Mouse (Mus musculus): Measurements from ENCODE around the gene Hykk. TPM values are rescaled to one million over a fixed set of nuclear protein-coding genes. Genes with fewer than 3 reads are reported as not detected.

Gene Hykk
- polyA plus RNA-seq (2016; fragmentation: Nextera tagmentation; extraction: Ambion mirVana): 4.3 and 5.0 TPM in 2 replicates

DNA sequence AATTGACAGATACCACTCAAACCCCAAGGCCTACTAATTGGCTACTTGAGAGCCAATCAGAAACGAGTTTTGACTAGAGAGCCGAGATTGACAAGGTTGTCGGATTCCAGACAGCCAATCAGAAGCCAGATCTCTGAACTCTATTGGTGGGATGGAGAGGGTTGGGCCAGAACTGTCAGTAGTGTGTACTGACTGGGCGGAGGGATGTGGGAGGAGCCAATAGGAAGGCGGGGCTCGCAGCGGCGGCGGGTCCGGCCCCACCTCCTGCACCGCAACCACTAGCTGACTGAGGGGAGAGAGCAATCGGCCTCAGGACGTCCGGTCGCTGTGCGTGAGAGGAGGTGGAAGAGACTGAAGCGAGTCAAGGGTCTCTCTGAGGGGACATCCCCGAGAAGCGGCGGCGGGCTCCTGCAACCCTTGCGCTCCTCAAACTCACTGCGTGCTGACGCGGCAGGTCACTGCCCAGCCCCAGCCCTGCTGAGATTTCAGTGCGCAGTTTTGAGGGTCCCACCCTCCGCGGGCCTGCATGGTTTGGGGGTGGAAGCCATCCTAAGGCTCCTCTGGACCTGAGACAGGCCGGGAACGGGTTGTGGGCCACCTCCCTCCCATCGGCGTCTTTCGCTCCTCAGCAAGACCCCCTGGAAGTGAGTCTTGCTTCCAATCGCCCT is at the start of gene Hykk:
Hykk (plus strand) TSS at position 274 of the 668 bp plus-strand sequence.
- peak within 1 kb of the TSS; percentile 77 for H3K4me3 ChIP-seq
- WGBS: under 1% methylated on average over 34 of the region's 34 CpGs
- H3K4me1 ChIP-seq: peaks cover 15% of the 10 kb centered on the region
- H3K27ac ChIP-seq: peak within 1 kb of the TSS; percentile 80
- peak; percentile 90 for DNase-seq (ENCODE audit: extremely low spot score, low spot score)
- H3K27me3 ChIP-seq (ENCODE audit: poor library complexity, severe bottlenecking): no peaks in the 10 kb centered on the region
- H3K36me3 ChIP-seq (replicated peaks): peaks cover 5% of the 10 kb centered on the region
- H3K9me3 ChIP-seq: no peaks in the 10 kb centered on the region

DNA sequence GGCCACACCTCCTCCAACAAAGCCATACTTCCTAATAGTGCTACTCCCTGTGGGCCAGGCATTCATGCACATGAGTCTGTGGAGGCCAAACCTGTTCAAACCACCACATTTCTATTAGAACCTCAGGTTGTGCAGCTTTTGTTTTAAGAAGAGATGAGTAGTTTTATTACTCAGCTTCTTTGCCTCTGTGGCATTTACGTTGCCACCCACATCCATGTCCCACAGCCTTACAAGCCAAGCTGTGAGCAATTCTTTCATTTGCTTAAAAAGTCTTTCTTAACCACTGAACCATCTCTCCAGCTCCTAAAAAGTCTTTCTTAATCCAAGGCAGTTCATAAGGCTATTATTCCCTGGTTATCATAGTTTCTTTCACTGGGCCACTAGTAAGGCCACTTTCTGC is 38.3 kb upstream of the Hykk start:
- H3K4me3 ChIP-seq: no peak overlapping the region
- no peak for DNase-seq (ENCODE audit: extremely low spot score, low spot score)
- peaks cover 92% of the 10 kb centered on the region for H3K36me3 ChIP-seq (replicated peaks)
- WGBS: 95% methylated on average over 1 of the region's 1 CpGs
- H3K27me3 ChIP-seq (ENCODE audit: poor library complexity, severe bottlenecking): no peaks in the 10 kb centered on the region
- no peak overlapping the region for H3K27ac ChIP-seq
- H3K9me3 ChIP-seq: no peaks in the 10 kb centered on the region
- H3K4me1 ChIP-seq: no peaks in the 10 kb centered on the region

DNA sequence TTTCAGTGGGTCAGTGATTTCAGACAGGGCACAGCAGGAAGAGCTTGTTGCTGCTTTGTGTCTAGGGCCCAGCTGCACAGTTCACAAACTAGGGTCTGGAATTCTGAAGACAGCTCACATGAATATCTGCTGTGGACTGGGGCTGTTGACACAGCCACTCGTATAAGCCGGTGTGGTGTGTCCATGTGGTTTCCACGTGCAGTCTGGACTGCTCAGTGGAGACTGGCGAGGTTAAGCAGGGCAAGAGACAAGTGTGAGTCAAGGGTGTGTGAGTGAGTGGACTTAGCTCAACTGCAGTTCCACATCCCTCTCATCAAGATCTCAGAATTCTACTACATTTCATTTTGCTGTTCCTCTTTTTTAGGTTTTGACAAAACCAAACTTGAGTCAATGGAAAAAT is 25.0 kb upstream of the Hykk start:
- no peak overlapping the region for H3K27ac ChIP-seq
- peaks cover 96% of the 10 kb centered on the region for H3K36me3 ChIP-seq (replicated peaks)
- 89% methylated on average over 4 of the region's 4 CpGs for WGBS
- no peak overlapping the region for H3K4me3 ChIP-seq
- H3K27me3 ChIP-seq (ENCODE audit: poor library complexity, severe bottlenecking): no peaks in the 10 kb centered on the region
- H3K4me1 ChIP-seq: no peaks in the 10 kb centered on the region
- no peak for DNase-seq (ENCODE audit: extremely low spot score, low spot score)
- no peaks in the 10 kb centered on the region for H3K9me3 ChIP-seq

DNA sequence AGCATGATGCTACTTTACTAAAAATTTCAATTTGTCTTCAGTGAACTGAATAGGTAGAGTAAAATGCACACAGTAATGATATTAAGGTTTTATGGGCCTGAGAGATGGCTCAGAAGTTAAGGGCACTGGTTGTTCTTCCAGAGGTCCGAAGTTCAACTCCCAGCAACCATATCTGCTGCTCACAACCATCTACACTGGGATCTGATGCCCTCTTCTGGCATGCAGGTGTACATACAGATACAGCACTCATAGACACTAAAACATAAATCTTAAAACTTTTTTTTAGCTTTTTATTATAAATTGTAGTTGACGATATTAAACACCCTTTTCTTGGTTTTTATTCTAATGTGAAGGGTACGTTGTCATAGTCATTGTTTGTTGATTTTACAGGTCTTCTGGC is 20.0 kb upstream of the Hykk start:
- Histone ChIP-seq H3K27ac (no peak overlapping the region), H3K36me3 (replicated peaks) (peaks cover 97% of the 10 kb centered on the region), H3K27me3 (ENCODE audit: poor library complexity, severe bottlenecking) (no peaks in the 10 kb centered on the region), H3K9me3 (no peaks in the 10 kb centered on the region), H3K4me1 (no peaks in the 10 kb centered on the region), H3K4me3 (no peak overlapping the region)
- no peak for DNase-seq (ENCODE audit: extremely low spot score, low spot score)
- WGBS: 96% methylated on average over 3 of the region's 3 CpGs

DNA sequence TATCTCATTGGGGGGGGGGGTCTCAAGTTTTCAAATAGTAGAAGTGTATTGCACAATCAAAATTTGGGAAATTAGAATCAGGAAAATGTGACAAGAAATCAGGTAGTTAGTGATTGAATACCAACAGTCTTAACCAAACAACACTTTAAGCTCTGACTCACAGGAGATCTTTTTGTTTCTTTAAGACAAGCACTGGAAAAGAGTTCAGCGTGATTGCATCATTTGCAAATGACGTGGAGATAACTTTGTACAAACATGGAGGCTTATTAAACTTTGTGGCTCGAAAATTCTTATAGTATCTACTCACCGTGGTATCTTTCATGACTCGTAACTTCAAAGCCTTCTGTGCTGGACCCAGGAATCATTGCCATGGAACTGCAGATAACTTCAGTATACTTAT is 7.6 kb upstream of the Hykk start:
- no peak for DNase-seq (ENCODE audit: extremely low spot score, low spot score)
- Histone ChIP-seq H3K27ac (no peak overlapping the region), H3K27me3 (ENCODE audit: poor library complexity, severe bottlenecking) (no peaks in the 10 kb centered on the region), H3K9me3 (no peaks in the 10 kb centered on the region), H3K4me3 (no peak overlapping the region), H3K4me1 (no peaks in the 10 kb centered on the region), H3K36me3 (replicated peaks) (peaks cover 79% of the 10 kb centered on the region)
- 94% methylated on average over 5 of the region's 5 CpGs for WGBS

DNA sequence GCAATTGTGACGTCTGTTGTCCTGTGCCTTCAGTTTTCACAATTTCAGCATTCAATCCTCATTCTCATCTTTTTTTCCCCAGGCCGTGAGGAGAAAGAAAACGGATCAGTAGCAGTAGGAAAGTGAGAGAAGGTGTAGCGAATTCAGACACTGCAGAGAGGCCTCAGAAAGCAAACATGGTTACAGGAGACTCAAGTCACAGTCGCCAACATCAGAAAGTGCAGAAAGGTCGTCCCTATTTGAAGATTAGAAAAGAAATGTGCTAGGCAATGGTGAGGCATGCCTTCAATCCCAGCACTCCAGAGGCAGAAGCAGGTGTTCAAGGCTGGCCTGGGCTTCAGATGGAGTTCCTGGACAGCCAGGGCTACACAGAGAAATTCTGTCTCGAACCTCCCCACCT is 1.5 kb upstream of the Hykk start:
- peaks cover 15% of the 10 kb centered on the region for H3K4me1 ChIP-seq
- WGBS: 72% methylated on average over 7 of the region's 7 CpGs
- no peak overlapping the region for H3K4me3 ChIP-seq
- H3K36me3 ChIP-seq (replicated peaks): peaks cover 19% of the 10 kb centered on the region
- no peak for DNase-seq (ENCODE audit: extremely low spot score, low spot score)
- H3K27ac ChIP-seq: no peak overlapping the region
- H3K9me3 ChIP-seq: no peaks in the 10 kb centered on the region
- no peaks in the 10 kb centered on the region for H3K27me3 ChIP-seq (ENCODE audit: poor library complexity, severe bottlenecking)

DNA sequence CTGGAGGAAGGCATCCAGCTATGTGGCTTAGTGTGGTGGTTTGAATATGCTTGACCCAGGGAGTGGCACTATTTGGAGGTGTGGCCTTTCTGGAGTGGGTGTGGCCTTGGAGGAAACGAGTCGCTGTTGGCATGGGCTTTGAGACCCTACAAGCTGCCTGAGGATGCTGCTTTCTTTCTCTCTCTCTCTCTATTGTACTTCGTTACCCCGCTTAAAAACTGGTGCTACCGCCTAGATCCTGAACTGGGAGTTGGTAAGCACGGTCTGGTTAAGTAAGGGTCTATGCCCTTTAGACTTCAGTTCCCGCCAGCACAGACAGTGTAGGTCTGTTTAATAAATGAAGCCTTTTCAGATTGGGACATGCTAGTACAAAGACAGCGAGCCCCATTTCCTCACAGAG is 682 bp upstream of the Hykk start:
- H3K4me3 ChIP-seq: peak overlapping the region; percentile 77
- H3K9me3 ChIP-seq: no peaks in the 10 kb centered on the region
- 72% methylated on average over 8 of the region's 8 CpGs for WGBS

DNA sequence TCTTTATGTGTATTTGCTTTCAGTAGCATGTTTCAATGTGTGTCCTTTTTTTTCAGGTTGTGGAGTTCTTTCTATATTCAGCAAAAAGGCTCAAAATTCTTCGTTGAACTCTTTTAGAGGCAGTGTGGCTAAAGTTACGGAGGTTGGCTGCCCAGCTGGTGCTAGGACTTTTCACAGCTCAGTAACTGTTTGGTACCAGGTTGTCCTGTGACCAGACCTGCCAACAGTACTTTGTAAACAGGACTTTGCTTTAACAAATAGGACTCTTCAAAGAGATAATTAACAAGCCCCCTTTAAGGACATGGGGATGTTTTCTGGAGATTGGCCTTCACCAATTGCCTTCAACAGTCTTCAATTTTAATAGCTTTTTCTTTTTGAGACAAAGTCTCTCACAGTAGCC is 1.1 kb downstream of the Hykk start:
- Histone ChIP-seq H3K4me1 (peaks cover 15% of the 10 kb centered on the region), H3K27me3 (ENCODE audit: poor library complexity, severe bottlenecking) (no peaks in the 10 kb centered on the region), H3K36me3 (replicated peaks) (peaks cover 10% of the 10 kb centered on the region), H3K4me3 (0 out of 2 replicates have a peak overlapping the region, but pooled peaks have one; percentile 77), H3K9me3 (no peaks in the 10 kb centered on the region), H3K27ac (no peak overlapping the region)
- WGBS: 80% methylated on average over 2 of the region's 2 CpGs
- DNase-seq (ENCODE audit: extremely low spot score, low spot score): no peak

More for the DNA sequence above, 682 bp upstream of the Hykk start:
- no peak for DNase-seq (ENCODE audit: extremely low spot score, low spot score)
- Histone ChIP-seq H3K27ac (no peak overlapping the region), H3K4me1 (peaks cover 15% of the 10 kb centered on the region), H3K36me3 (replicated peaks) (peaks cover 10% of the 10 kb centered on the region), H3K27me3 (ENCODE audit: poor library complexity, severe bottlenecking) (no peaks in the 10 kb centered on the region)

DNA sequence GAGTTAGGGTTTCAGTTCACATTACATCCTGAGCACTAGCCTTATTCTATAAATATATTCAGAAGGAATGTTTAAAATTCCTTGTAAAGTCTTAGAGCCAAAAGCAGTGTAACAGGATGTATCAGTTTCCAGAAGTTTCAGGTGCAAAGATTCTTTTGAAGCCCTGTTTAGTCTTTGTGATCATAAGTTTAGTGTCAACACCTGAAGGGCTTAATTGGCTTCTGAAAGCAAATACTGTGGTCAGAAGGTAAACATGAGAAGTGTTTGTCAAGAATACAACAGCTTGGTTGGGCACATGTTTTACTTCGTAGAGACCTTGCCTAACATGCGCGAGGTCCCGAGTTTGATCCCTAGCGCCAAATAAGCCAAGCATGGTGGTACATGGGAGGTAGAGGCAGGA is 1.7 kb downstream of the Hykk start:
- H3K4me3 ChIP-seq: no peak overlapping the region
- no peaks in the 10 kb centered on the region for H3K9me3 ChIP-seq
- DNase-seq (ENCODE audit: extremely low spot score, low spot score): no peak
- 94% methylated on average over 5 of the region's 5 CpGs for WGBS
- peaks cover 15% of the 10 kb centered on the region for H3K4me1 ChIP-seq
- no peak overlapping the region for H3K27ac ChIP-seq
- H3K27me3 ChIP-seq (ENCODE audit: poor library complexity, severe bottlenecking): no peaks in the 10 kb centered on the region
- peaks cover 10% of the 10 kb centered on the region for H3K36me3 ChIP-seq (replicated peaks)

DNA sequence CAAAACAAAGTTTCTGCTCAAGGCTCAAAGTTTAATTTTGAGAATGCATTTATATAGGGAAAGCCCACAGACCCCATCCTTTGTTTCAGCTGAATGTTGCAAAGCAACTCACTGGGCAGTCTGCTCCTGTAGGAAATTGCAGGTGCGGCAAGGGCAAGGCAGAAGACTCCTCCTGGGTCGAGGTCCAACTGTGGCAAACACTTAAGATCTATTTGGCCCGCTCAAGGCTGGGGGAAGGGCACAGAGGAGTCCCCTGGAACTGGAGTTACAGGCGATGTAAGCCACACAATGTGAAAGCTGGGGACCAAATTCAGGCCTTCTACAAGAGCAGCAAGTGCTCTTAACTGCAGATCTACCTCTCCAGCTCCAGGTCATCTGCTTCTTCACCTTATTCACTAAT is 2.9 kb downstream of the Hykk start:
- peaks cover 10% of the 10 kb centered on the region for H3K36me3 ChIP-seq (replicated peaks)
- H3K4me1 ChIP-seq: peaks cover 15% of the 10 kb centered on the region
- no peaks in the 10 kb centered on the region for H3K27me3 ChIP-seq (ENCODE audit: poor library complexity, severe bottlenecking)
- no peak overlapping the region for H3K27ac ChIP-seq
- no peak overlapping the region for H3K4me3 ChIP-seq
- H3K9me3 ChIP-seq: no peaks in the 10 kb centered on the region
- 60% methylated on average over 4 of the region's 4 CpGs for WGBS
- DNase-seq (ENCODE audit: extremely low spot score, low spot score): no peak

DNA sequence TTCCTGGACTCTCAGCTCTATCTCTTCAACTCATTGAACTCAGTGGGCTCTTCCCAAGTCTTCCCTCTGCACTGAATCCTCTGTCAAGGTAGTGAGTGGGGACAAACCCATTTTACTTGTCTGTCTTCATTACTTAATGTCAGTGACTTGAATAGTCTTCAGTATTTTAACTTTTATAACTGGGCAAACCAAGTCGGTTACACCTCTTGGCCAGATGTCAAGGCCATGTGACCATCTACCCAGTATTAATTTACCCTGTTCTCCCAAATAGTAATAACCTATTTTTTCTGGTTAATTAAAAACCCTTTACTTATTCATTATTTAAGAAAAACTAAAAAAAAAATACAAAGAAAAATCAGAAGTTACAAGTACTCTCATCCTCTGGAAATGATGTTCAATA is 13.7 kb downstream of the Hykk start:
- WGBS: 95% methylated on average over 1 of the region's 1 CpGs
- H3K4me3 ChIP-seq: no peak overlapping the region
- H3K36me3 ChIP-seq (replicated peaks): no peaks in the 10 kb centered on the region
- H3K27me3 ChIP-seq (ENCODE audit: poor library complexity, severe bottlenecking): no peaks in the 10 kb centered on the region
- no peaks in the 10 kb centered on the region for H3K4me1 ChIP-seq
- H3K27ac ChIP-seq: no peak overlapping the region
- DNase-seq (ENCODE audit: extremely low spot score, low spot score): no peak
- no peaks in the 10 kb centered on the region for H3K9me3 ChIP-seq

DNA sequence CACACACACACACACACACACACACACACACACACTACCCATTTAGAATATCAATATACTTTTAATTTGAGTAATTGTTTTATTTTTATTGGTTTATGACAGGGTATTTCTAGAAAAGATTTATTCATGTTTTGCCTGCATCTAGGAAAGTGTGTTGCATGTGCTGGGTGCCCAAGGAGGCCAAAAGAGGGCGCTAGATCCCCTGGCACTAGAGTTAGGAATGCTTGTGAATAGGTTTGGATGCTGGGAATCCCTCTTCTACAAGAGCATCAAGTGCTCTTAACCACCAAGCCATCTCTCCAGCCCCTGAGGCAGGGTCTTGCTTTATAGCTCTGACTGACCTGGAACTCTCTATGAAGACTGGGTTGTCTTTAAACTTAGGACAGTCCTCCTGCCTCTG is 14.7 kb downstream of the Hykk start:
- Histone ChIP-seq H3K4me1 (no peaks in the 10 kb centered on the region), H3K4me3 (no peak overlapping the region), H3K9me3 (no peaks in the 10 kb centered on the region), H3K36me3 (replicated peaks) (no peaks in the 10 kb centered on the region), H3K27ac (no peak overlapping the region), H3K27me3 (ENCODE audit: poor library complexity, severe bottlenecking) (no peaks in the 10 kb centered on the region)
- WGBS: 5% methylated on average over 1 of the region's 1 CpGs
- no peak for DNase-seq (ENCODE audit: extremely low spot score, low spot score)

DNA sequence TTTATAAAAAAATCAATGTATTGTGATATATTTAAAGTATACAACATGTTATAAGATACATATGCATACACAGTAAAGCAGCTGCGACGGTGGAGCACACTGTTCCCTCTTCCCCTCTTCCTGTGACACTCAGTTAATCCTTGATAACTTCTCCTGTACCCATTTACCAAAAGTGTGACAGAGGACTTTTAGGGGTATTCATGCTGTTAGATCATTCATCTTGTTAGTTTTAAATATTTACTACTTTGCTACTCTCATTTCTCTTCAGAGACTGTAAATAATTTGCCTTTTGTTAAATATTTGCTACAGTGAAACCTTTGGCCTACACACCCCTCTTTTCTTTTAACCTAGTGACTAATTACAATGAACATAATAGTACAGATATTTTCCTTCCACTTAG is 15.3 kb downstream of the Hykk start:
- Histone ChIP-seq H3K4me3 (no peak overlapping the region), H3K36me3 (replicated peaks) (no peaks in the 10 kb centered on the region), H3K9me3 (no peaks in the 10 kb centered on the region), H3K4me1 (no peaks in the 10 kb centered on the region), H3K27me3 (ENCODE audit: poor library complexity, severe bottlenecking) (no peaks in the 10 kb centered on the region), H3K27ac (no peak overlapping the region)
- DNase-seq (ENCODE audit: extremely low spot score, low spot score): no peak
- 79% methylated on average over 2 of the region's 2 CpGs for WGBS

DNA sequence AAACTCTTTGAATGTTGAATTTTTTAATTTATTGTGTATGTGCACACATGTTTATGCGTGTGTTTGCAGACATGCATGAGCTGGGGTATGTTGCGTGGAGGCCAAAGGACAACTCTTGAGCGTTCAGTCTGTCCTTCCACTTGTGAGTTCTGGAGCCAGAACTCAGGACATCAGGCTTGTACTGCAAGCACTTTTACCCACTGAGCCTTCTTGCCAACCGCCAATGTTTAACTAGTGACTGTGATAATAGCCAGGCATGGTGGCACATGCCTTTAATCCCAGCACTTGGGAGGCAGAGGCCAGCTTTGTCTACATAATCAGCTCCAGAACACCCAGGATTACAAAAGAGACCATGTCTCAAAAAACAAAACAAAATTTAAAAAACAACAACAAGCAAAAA is 25.0 kb downstream of the Hykk start:
- no peak overlapping the region for H3K4me3 ChIP-seq
- no peaks in the 10 kb centered on the region for H3K9me3 ChIP-seq
- no peaks in the 10 kb centered on the region for H3K36me3 ChIP-seq (replicated peaks)
- no peak for DNase-seq (ENCODE audit: extremely low spot score, low spot score)
- WGBS: 94% methylated on average over 4 of the region's 4 CpGs
- no peaks in the 10 kb centered on the region for H3K4me1 ChIP-seq
- no peaks in the 10 kb centered on the region for H3K27me3 ChIP-seq (ENCODE audit: poor library complexity, severe bottlenecking)
- H3K27ac ChIP-seq: no peak overlapping the region
